Mouse (Mus musculus) retina, embryonic 14.5 days (tissue): ENCODE results near the gene Stpg4.
A peak's percentile ranks its signal among the peaks of the same experiment; 100 is the strongest.

Experiments
- DNase-seq: peaks from one replicate; pipeline ENCODE4 v3.0.0-alpha.2; 2015; ENCODE audit warnings: low spot score

Stpg4 gene

GRCm38 (mm10) chr17:87446767-87447611 lies 19.4 kb upstream of the Stpg4 start, which contains the start of gene Calm2:
Gene Calm2, minus strand, starts transcription at chr17:87446935.
- peak; percentile 98 for DNase-seq

GRCm38 (mm10) chr17:87445917-87446766 lies 18.6 kb upstream of the Stpg4 start:
- peak; percentile 80 for DNase-seq

- no peak for DNase-seq
Observed at GRCm38 (mm10) chr17:87445337-87445916, 17.9 kb upstream of the Stpg4 start.

GRCm38 (mm10) chr17:87444763-87445162 lies 17.2 kb upstream of the Stpg4 start:
- DNase-seq = no peak

- no peak for DNase-seq
Observed at GRCm38 (mm10) chr17:87441537-87441936, 14.0 kb upstream of the Stpg4 start.

- no peak for DNase-seq
Observed at GRCm38 (mm10) chr17:87439441-87439840, 11.9 kb upstream of the Stpg4 start.

GRCm38 (mm10) chr17:87433929-87434328 lies 6.4 kb upstream of the Stpg4 start:
- no peak for DNase-seq

GRCm38 (mm10) chr17:87432743-87433142 lies 5.2 kb upstream of the Stpg4 start:
- no peak for DNase-seq

GRCm38 (mm10) chr17:87432314-87432713 lies 4.8 kb upstream of the Stpg4 start:
- no peak for DNase-seq

GRCm38 (mm10) chr17:87429431-87429830 lies 1.9 kb upstream of the Stpg4 start:
- DNase-seq = no peak

GRCm38 (mm10) chr17:87418082-87418481 lies 9.5 kb downstream of the Stpg4 start:
- no peak for DNase-seq

- no peak for DNase-seq
Observed at GRCm38 (mm10) chr17:87406646-87407045, 20.9 kb downstream of the Stpg4 start.

- no peak for DNase-seq
Observed at GRCm38 (mm10) chr17:87405576-87405975, 22.0 kb downstream of the Stpg4 start.

GRCm38 (mm10) chr17:87403462-87403861 lies 24.1 kb downstream of the Stpg4 start:
- no peak for DNase-seq

- DNase-seq = no peak
Observed at GRCm38 (mm10) chr17:87402444-87402843, 25.1 kb downstream of the Stpg4 start.

GRCm38 (mm10) chr17:87397088-87397487 lies 30.5 kb downstream of the Stpg4 start:
- DNase-seq = no peak

- no peak for DNase-seq
Observed at GRCm38 (mm10) chr17:87391242-87391641, 36.3 kb downstream of the Stpg4 start.

- no peak for DNase-seq
Observed at GRCm38 (mm10) chr17:87387068-87387467, 40.5 kb downstream of the Stpg4 start.

- DNase-seq = no peak
Observed at GRCm38 (mm10) chr17:87385835-87386234, 41.7 kb downstream of the Stpg4 start.

- DNase-seq = no peak
Observed at GRCm38 (mm10) chr17:87380681-87381080, 46.9 kb downstream of the Stpg4 start.

GRCm38 (mm10) chr17:87379821-87380220 lies 47.7 kb downstream of the Stpg4 start:
- DNase-seq = no peak

- DNase-seq = no peak
Observed at GRCm38 (mm10) chr17:87379160-87379624, 48.3 kb downstream of the Stpg4 start.
